Mouse (Mus musculus) small intestine, adult 2 months (tissue): ENCODE results near the gene F11r. TPM values are rescaled to one million over a fixed set of nuclear protein-coding genes. Genes with fewer than 3 reads are reported as not detected.

Source experiments
- H3K27ac ChIP-seq: fragments of 200-500 bp; 2 replicates; pipeline ENCODE4 v1.5.1; 2012; ENCODE audit warnings: low read depth, low read length, control low read depth, inconsistent platforms; ENCODE audit not compliant: insufficient read depth
- H3K27me3 ChIP-seq: fragments of 200-500 bp; 2 replicates; pipeline ENCODE4 v1.6.1; 2012; ENCODE audit warnings: mild to moderate bottlenecking, moderate library complexity, low read length, inconsistent platforms; ENCODE audit not compliant: control insufficient read depth, insufficient read depth
- H3K36me3 ChIP-seq: fragments of 200-500 bp; 2 replicates; pipeline ENCODE4 v1.6.1; 2012; ENCODE audit warnings: mild to moderate bottlenecking, low read length, control low read depth, inconsistent platforms; ENCODE audit not compliant: control insufficient read depth, insufficient read depth
- H3K4me1 ChIP-seq: fragments of 200-500 bp; 2 replicates; pipeline ENCODE4 v1.6.1; 2012; ENCODE audit warnings: low read length, inconsistent platforms, mixed read lengths; ENCODE audit not compliant: control insufficient read depth, insufficient read depth, insufficient read length
- H3K4me3 ChIP-seq: fragments of 200-500 bp; 2 replicates; pipeline ENCODE4 v1.5.1; 2012; ENCODE audit warnings: low read depth, mild to moderate bottlenecking, control low read depth, inconsistent platforms, low read length, moderate library complexity
- CTCF ChIP-seq: fragments of 200-500 bp; IDR thresholded peaks from 2 replicates; pipeline ENCODE4 v1.5.1; 2012; ENCODE audit warnings: low read depth, mild to moderate bottlenecking, control low read depth, inconsistent platforms, low read length, moderate library complexity, mixed read lengths; ENCODE audit not compliant: insufficient replicate concordance, insufficient read length; ENCODE audit errors: extremely low read depth
- POLR2A ChIP-seq: fragments of 200-500 bp; IDR thresholded peaks from 2 replicates; pipeline ENCODE4 v1.6.1; 2012; ENCODE audit warnings: low read depth, mild to moderate bottlenecking, control low read depth, inconsistent platforms, low read length, moderate library complexity
- WGBS: fragments of 180-500 bp; shearing (Covaris S2); methylation state at CpG from one replicate; pipeline ENCODE4 v1.1.7; 2018; 5-methylcytosine and 5-hydroxymethylcytosine counted together
- polyA plus RNA-seq: library from polyadenylated mRNA; depleted of rRNA; stranded (reverse); fragments of >200 nt; gene quantifications from 2 replicates; pipeline ENCODE4 v1.2.3, GENCODE M21; 2012; rRNA removed

Gene F11r
- polyA plus RNA-seq, result 49.7 and 142 TPM in 2 replicates

- H3K27ac ChIP-seq, result peak within 1 kb of the TSS; percentile 96
- H3K36me3 ChIP-seq, result no peaks in the 10 kb centered on the region
- no peaks in the 10 kb centered on the region for H3K27me3 ChIP-seq
- under 1% methylated on average over 46 of the region's 46 CpGs for WGBS
- peak within 1 kb of the TSS; percentile 78 for H3K4me3 ChIP-seq
- H3K4me1 ChIP-seq, result peaks cover 18% of the 10 kb centered on the region
- TF ChIP-seq CTCF (no peak), POLR2A (peak; percentile 97)
Measured at GRCm38 (mm10) chr1:171437264-171438013, at the start of gene F11r. F11r (plus strand) TSS chr1:171437535.

DNA sequence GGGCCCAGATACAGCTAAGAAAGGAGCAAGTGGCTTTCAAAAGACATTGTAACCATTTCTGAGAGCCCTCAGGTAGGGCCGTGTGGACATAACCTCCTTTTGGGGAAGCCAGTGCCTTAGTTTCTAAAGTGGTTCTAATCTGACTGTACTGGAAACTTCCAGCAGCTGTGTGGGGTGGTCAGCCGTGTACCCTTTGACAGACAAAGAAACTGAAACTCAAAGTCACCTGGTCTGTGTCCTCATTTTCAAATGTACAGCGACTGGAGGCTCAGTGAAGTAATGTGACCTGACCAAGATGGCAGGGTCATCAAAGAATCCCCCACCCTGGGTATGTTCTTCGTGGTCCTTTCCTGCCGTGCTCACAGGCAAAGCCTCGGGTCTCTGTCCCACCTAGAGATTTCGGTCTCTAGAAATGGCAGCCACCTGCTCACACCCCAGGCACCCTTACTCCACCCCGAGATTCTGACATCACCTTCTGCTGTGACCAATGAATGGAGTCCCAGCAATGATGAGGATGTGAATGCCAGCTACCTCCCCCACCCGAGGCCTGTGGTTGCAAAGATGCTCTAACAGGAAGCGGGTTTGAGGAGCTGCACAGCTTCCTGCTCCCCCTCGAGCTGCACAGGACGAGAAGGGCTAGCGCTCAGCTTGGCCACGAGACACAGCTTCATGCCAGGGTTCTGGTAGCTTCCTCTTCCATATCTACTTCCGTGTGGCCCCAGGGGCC is 48.8 kb upstream of the F11r start, which contains the start of gene Arhgap30:
Gene Arhgap30, plus strand, starts transcription at position 579 of the 727 bp plus-strand sequence.
- 0 out of 2 replicates have a peak, but pooled peaks cover 2% of the 10 kb centered on the region for H3K4me1 ChIP-seq
- H3K4me3 ChIP-seq, result peak within 1 kb of the TSS; percentile 73
- TF ChIP-seq CTCF (no peak), POLR2A (peak; percentile 29; the same call in 1 of the 2 replicates)
- 68% methylated on average over 15 of the region's 15 CpGs for WGBS
- H3K36me3 ChIP-seq, result no peaks in the 10 kb centered on the region
- peak within 1 kb of the TSS; percentile 87 for H3K27ac ChIP-seq
- no peaks in the 10 kb centered on the region for H3K27me3 ChIP-seq

GRCm38 (mm10) chr1:171390101-171390500 is 47.2 kb upstream of the F11r start:
- WGBS, result 70% methylated on average over 4 of the region's 4 CpGs

DNA sequence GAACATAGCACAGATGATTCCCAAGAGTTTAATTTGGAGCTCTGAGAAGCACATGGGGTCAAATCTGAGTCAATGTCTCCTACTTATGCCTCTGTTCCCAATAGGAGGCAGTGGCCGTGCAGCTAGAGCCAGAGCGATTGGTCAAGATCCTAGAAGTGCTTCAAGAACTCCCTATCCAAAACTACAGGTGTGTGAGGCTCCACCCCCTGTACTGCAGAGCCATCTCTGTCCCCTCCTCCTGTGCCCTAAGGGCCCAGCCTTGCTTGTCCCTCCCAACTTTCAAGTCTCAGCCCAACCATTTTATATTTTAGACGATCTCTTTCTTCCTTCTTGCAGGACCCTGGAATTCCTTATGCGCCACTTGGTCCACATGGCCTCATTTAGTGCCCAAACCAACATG is 35.5 kb upstream of the F11r start:
- Histone ChIP-seq H3K4me1 (no peaks in the 10 kb centered on the region), H3K4me3 (no peak overlapping the region), H3K36me3 (no peaks in the 10 kb centered on the region; the same call in 1 of the 2 replicates), H3K27me3 (no peaks in the 10 kb centered on the region), H3K27ac (no peak overlapping the region)
- WGBS, result 80% methylated on average over 4 of the region's 4 CpGs
- no peak for TF ChIP-seq POLR2A
- no peak for TF ChIP-seq CTCF

More at GRCm38 (mm10) chr1:171390101-171390500, 47.2 kb upstream of the F11r start:
- peak overlapping the region; percentile 73 for H3K4me3 ChIP-seq
- 0 out of 2 replicates have a peak, but pooled peaks cover 2% of the 10 kb centered on the region for H3K4me1 ChIP-seq
- TF ChIP-seq CTCF (no peak), POLR2A (no peak)
- no peaks in the 10 kb centered on the region for H3K36me3 ChIP-seq
- H3K27me3 ChIP-seq, result no peaks in the 10 kb centered on the region
- peak overlapping the region; percentile 87 for H3K27ac ChIP-seq

GRCm38 (mm10) chr1:171402991-171403390 is 34.3 kb upstream of the F11r start:
- Histone ChIP-seq H3K36me3 (no peaks in the 10 kb centered on the region; the same call in 1 of the 2 replicates), H3K4me3 (no peak overlapping the region), H3K27ac (no peak overlapping the region), H3K4me1 (no peaks in the 10 kb centered on the region), H3K27me3 (no peaks in the 10 kb centered on the region)
- TF ChIP-seq CTCF (no peak), POLR2A (no peak)
- 81% methylated on average over 9 of the region's 9 CpGs for WGBS

GRCm38 (mm10) chr1:171407263-171407662 is 30.1 kb upstream of the F11r start:
- TF ChIP-seq CTCF, result no peak
- H3K4me1 ChIP-seq, result no peaks in the 10 kb centered on the region
- 74% methylated on average over 5 of the region's 5 CpGs for WGBS
- no peak overlapping the region for H3K4me3 ChIP-seq
- no peaks in the 10 kb centered on the region; the same call in 1 of the 2 replicates for H3K36me3 ChIP-seq
- no peaks in the 10 kb centered on the region for H3K27me3 ChIP-seq
- H3K27ac ChIP-seq, result no peak overlapping the region

GRCm38 (mm10) chr1:171410231-171410630 is 27.1 kb upstream of the F11r start:
- H3K27me3 ChIP-seq, result no peaks in the 10 kb centered on the region
- TF ChIP-seq CTCF (no peak), POLR2A (no peak)
- no peaks in the 10 kb centered on the region; the same call in 1 of the 2 replicates for H3K4me1 ChIP-seq
- WGBS, result 91% methylated on average over 1 of the region's 1 CpGs
- no peak overlapping the region for H3K27ac ChIP-seq
- peaks cover 2% of the 10 kb centered on the region for H3K36me3 ChIP-seq
- no peak overlapping the region for H3K4me3 ChIP-seq
